Mouse (Mus musculus) heart, postnatal 36 days (tissue): ENCODE results near the gene Nostrin. TPM values are rescaled to one million over a fixed set of nuclear protein-coding genes. Genes with fewer than 3 reads are reported as not detected.

Source experiments
- total RNA-seq, 2 experiments: library from RNA; stranded (reverse); gene quantifications; 2 replicates each; pipeline ENCODE4 v1.2.3; 2021

Nostrin gene
- total RNA-seq, 2 experiments from 2014 or later, result 4.6 to 5.2 TPM

Other genes with a start within 250 kb of the Nostrin start
- gene Spc25, start 70.4 kb downstream of the Nostrin start, total RNA-seq, result 1 to 10 TPM in 1 of 2 experiments, under 1 TPM in 1; 0.92 to 1.3 TPM
- gene G6pc2, start 75.3 kb downstream of the Nostrin start, total RNA-seq, result not detected
- gene Abcb11, start 206.8 kb downstream of the Nostrin start, total RNA-seq, result not detected
- gene Dhrs9, start 244.6 kb downstream of the Nostrin start, total RNA-seq, result under 1 TPM; 0.11 to 0.19 TPM